Mouse (Mus musculus): ENCODE measurements around the gene Cbx6. TPM values are rescaled to one million over a fixed set of nuclear protein-coding genes. Genes with fewer than 3 reads are reported as not detected.

Cbx6 gene
- polyA plus RNA-seq, 1 experiment, result 29.0 TPM

GRCm38 (mm10) chr15:79840281-79840680 is 5.8 kb upstream of the Cbx6 start:
- TF ChIP-seq POLR2A (IDR thresholded peaks at IDR 0.05; ENCODE audit: borderline replicate concordance, control insufficient read depth, low read depth, low read length) (no peak), CTCF (IDR thresholded peaks at IDR 0.05; ENCODE audit: control insufficient read depth, insufficient read depth, low read length) (no peak)
- WGBS, result 36% methylated on average over 2 of the region's 2 CpGs
- no peaks in the 10 kb centered on the region for H3K4me1 ChIP-seq (ENCODE audit: control insufficient read depth, insufficient read depth, low read length)
- no peak overlapping the region for H3K4me3 ChIP-seq (replicated peaks; ENCODE audit: control insufficient read depth, low read depth, low read length)
- H3K27ac ChIP-seq (ENCODE audit: control insufficient read depth, insufficient read depth, low read depth, low read length, poor library complexity), result no peak overlapping the region

GRCm38 (mm10) chr15:79834881-79835260 is 383 bp upstream of the Cbx6 start:
- no peaks in the 10 kb centered on the region; the same call in 1 of the 2 replicates for H3K4me1 ChIP-seq (ENCODE audit: control insufficient read depth, insufficient read depth, low read length)
- no peak overlapping the region for H3K4me3 ChIP-seq (replicated peaks; ENCODE audit: control insufficient read depth, low read depth, low read length)
- WGBS, result 53% methylated on average over 9 of the region's 9 CpGs
- no peak overlapping the region for H3K27ac ChIP-seq (ENCODE audit: control insufficient read depth, insufficient read depth, low read depth, low read length, poor library complexity)
- no peak for TF ChIP-seq CTCF (IDR thresholded peaks at IDR 0.05; ENCODE audit: control insufficient read depth, insufficient read depth, low read length)
- TF ChIP-seq POLR2A (IDR thresholded peaks at IDR 0.05; ENCODE audit: borderline replicate concordance, control insufficient read depth, low read depth, low read length), result no peak

GRCm38 (mm10) chr15:79833251-79834050 is 1.0 kb downstream of the Cbx6 start:
- H3K4me1 ChIP-seq (ENCODE audit: control insufficient read depth, insufficient read depth, low read length), result no peaks in the 10 kb centered on the region; the same call in 1 of the 2 replicates
- peak overlapping the region; percentile 91 for H3K4me3 ChIP-seq (replicated peaks; ENCODE audit: control insufficient read depth, low read depth, low read length)
- peak overlapping the region; percentile 43; the same call in 1 of the 2 replicates for H3K27ac ChIP-seq (ENCODE audit: control insufficient read depth, insufficient read depth, low read depth, low read length, poor library complexity)
- under 1% methylated on average over 41 of the region's 41 CpGs for WGBS
- no peak for TF ChIP-seq CTCF (IDR thresholded peaks at IDR 0.05; ENCODE audit: control insufficient read depth, insufficient read depth, low read length)
- TF ChIP-seq POLR2A (IDR thresholded peaks at IDR 0.05; ENCODE audit: borderline replicate concordance, control insufficient read depth, low read depth, low read length), result no peak

- H3K4me1 ChIP-seq (ENCODE audit: control insufficient read depth, insufficient read depth, low read length), result no peaks in the 10 kb centered on the region; the same call in 1 of the 2 replicates
- TF ChIP-seq CTCF (IDR thresholded peaks at IDR 0.05; ENCODE audit: control insufficient read depth, insufficient read depth, low read length) (peak; percentile 94), POLR2A (IDR thresholded peaks at IDR 0.05; ENCODE audit: borderline replicate concordance, control insufficient read depth, low read depth, low read length) (no peak)
- no peak overlapping the region for H3K27ac ChIP-seq (ENCODE audit: control insufficient read depth, insufficient read depth, low read depth, low read length, poor library complexity)
- 45% methylated on average over 18 of the region's 18 CpGs for WGBS
- H3K4me3 ChIP-seq (replicated peaks; ENCODE audit: control insufficient read depth, low read depth, low read length), result no peak overlapping the region
Measured at GRCm38 (mm10) chr15:79832064-79832900, 2.2 kb downstream of the Cbx6 start.

- Histone ChIP-seq H3K4me3 (replicated peaks; ENCODE audit: control insufficient read depth, low read depth, low read length) (no peak overlapping the region), H3K4me1 (ENCODE audit: control insufficient read depth, insufficient read depth, low read length) (no peaks in the 10 kb centered on the region; the same call in 1 of the 2 replicates), H3K27ac (ENCODE audit: control insufficient read depth, insufficient read depth, low read depth, low read length, poor library complexity) (no peak overlapping the region)
- TF ChIP-seq POLR2A (IDR thresholded peaks at IDR 0.05; ENCODE audit: borderline replicate concordance, control insufficient read depth, low read depth, low read length), result no peak
- TF ChIP-seq CTCF (IDR thresholded peaks at IDR 0.05; ENCODE audit: control insufficient read depth, insufficient read depth, low read length), result peak; percentile 91
- WGBS, result 25% methylated on average over 4 of the region's 4 CpGs
Measured at GRCm38 (mm10) chr15:79830388-79830787, 4.1 kb downstream of the Cbx6 start.

GRCm38 (mm10) chr15:79829431-79829830 is 5.1 kb downstream of the Cbx6 start:
- no peaks in the 10 kb centered on the region; the same call in 1 of the 2 replicates for H3K4me1 ChIP-seq (ENCODE audit: control insufficient read depth, insufficient read depth, low read length)
- WGBS, result 83% methylated on average over 5 of the region's 5 CpGs
- H3K27ac ChIP-seq (ENCODE audit: control insufficient read depth, insufficient read depth, low read depth, low read length, poor library complexity), result no peak overlapping the region
- TF ChIP-seq POLR2A (IDR thresholded peaks at IDR 0.05; ENCODE audit: borderline replicate concordance, control insufficient read depth, low read depth, low read length) (no peak), CTCF (IDR thresholded peaks at IDR 0.05; ENCODE audit: control insufficient read depth, insufficient read depth, low read length) (no peak)
- no peak overlapping the region for H3K4me3 ChIP-seq (replicated peaks; ENCODE audit: control insufficient read depth, low read depth, low read length)

GRCm38 (mm10) chr15:79828366-79829035 is 6.0 kb downstream of the Cbx6 start:
- H3K4me3 ChIP-seq (replicated peaks; ENCODE audit: control insufficient read depth, low read depth, low read length), result no peak overlapping the region
- H3K4me1 ChIP-seq (ENCODE audit: control insufficient read depth, insufficient read depth, low read length), result no peaks in the 10 kb centered on the region
- TF ChIP-seq POLR2A (IDR thresholded peaks at IDR 0.05; ENCODE audit: borderline replicate concordance, control insufficient read depth, low read depth, low read length), result no peak
- no peak for TF ChIP-seq CTCF (IDR thresholded peaks at IDR 0.05; ENCODE audit: control insufficient read depth, insufficient read depth, low read length)
- WGBS, result 93% methylated on average over 46 of the region's 46 CpGs
- H3K27ac ChIP-seq (ENCODE audit: control insufficient read depth, insufficient read depth, low read depth, low read length, poor library complexity), result no peak overlapping the region

Measured in bone marrow, adult 2 months (tissue).